Mouse (Mus musculus) heart, embryonic 11.5 days (tissue): Measurements from ENCODE around the gene Xrcc2. TPM values are rescaled to one million over a fixed set of nuclear protein-coding genes. Genes with fewer than 3 reads are reported as not detected.

Source experiments
- ATAC-seq: fragments of 200-750 bp; cut with Nextera tagmentation; replicated peaks from 2 replicates; pipeline ENCODE4 v1.8.0; 2017; ENCODE audit warnings: moderate library complexity; ENCODE audit not compliant: insufficient number of reproducible peaks, low FRiP score, low TSS enrichment
- H3K27ac ChIP-seq: fragments of 300-500 bp; sonication (generic); 2 replicates; pipeline ENCODE4 v1.5.1; 2014; ENCODE audit warnings: mild to moderate bottlenecking, low read depth, low read length
- H3K27me3 ChIP-seq: fragments of 300-500 bp; sonication (generic); 2 replicates; pipeline ENCODE4 v1.6.1; 2014; ENCODE audit warnings: mild to moderate bottlenecking, low read length, mixed read lengths; ENCODE audit not compliant: control insufficient read depth, insufficient read depth
- H3K36me3 ChIP-seq: fragments of 300-500 bp; sonication (generic); 2 replicates; pipeline ENCODE4 v1.6.1; 2014; ENCODE audit warnings: mild to moderate bottlenecking, low read length, moderate library complexity, mixed read lengths; ENCODE audit not compliant: control insufficient read depth, insufficient read depth
- H3K4me1 ChIP-seq: fragments of 300-500 bp; sonication (generic); 2 replicates; pipeline ENCODE4 v1.6.1; 2014; ENCODE audit warnings: low read length; ENCODE audit not compliant: control insufficient read depth, insufficient read depth
- H3K4me2 ChIP-seq: fragments of 300-500 bp; sonication (generic); 2 replicates; pipeline ENCODE4 v1.6.1; 2014; ENCODE audit warnings: mild to moderate bottlenecking, moderate library complexity
- H3K4me3 ChIP-seq: fragments of 300-500 bp; sonication (generic); 2 replicates; pipeline ENCODE4 v1.5.1; 2014; ENCODE audit warnings: low read depth, low read length
- H3K9ac ChIP-seq: fragments of 300-500 bp; sonication (generic); 2 replicates; pipeline ENCODE4 v1.6.1; 2014; ENCODE audit warnings: mild to moderate bottlenecking, low read depth, low read length, moderate library complexity
- H3K9me3 ChIP-seq: fragments of 300-500 bp; sonication (generic); replicated peaks from 2 replicates; pipeline ENCODE4 v1.6.1; 2016; ENCODE audit warnings: low read length; ENCODE audit not compliant: control insufficient read depth
- WGBS: fragments of 180-500 bp; shearing (Covaris S2); extraction: QIAGEN DNeasy Blood & Tissue Kit; methylation state at CpG from one replicate; pipeline ENCODE4 v1.1.7; 2014; ENCODE audit not compliant: insufficient replicate concordance; 5-methylcytosine and 5-hydroxymethylcytosine counted together
- polyA plus RNA-seq: library from polyadenylated mRNA; unstranded; fragments of >200 nt; fragmentation: Nextera tagmentation; extraction: Ambion mirVana; gene quantifications from 2 replicates; pipeline ENCODE4 v1.2.1, GENCODE M21; 2014

Xrcc2 gene
- polyA plus RNA-seq, 1 experiment from 2014 or later = 11.1 TPM

DNA sequence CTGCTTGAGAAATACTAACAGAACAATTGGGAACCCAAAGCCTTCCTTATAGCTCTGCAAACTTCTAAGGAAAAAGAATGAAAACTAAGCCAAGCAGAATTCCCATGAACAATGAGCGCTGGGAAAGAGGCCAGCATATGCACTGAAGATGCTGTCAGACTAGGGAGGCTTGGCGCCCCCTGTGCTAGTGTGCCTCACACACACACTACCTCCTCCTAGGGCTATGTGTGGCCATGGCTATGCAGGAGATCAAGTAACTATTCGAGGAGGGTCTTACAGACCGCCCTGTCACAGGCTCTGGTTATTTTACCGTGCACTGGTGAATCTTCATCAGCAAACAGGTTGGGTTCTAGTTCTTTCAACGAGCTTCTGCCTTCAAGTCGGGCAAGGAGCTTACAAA lies 7.7 kb downstream of the Xrcc2 start:
- Histone ChIP-seq H3K4me1 (0 out of 2 replicates have a peak, but pooled peaks cover 3% of the 10 kb centered on the region), H3K36me3 (peaks cover 5% of the 10 kb centered on the region; the same call in 1 of the 2 replicates), H3K9ac (no peak overlapping the region), H3K9me3 (no peaks in the 10 kb centered on the region), H3K4me2 (no peak overlapping the region), H3K4me3 (no peak overlapping the region), H3K27me3 (no peaks in the 10 kb centered on the region), H3K27ac (no peak overlapping the region)
- WGBS = 86% methylated on average over 7 of the region's 7 CpGs
- ATAC-seq = no peak

DNA sequence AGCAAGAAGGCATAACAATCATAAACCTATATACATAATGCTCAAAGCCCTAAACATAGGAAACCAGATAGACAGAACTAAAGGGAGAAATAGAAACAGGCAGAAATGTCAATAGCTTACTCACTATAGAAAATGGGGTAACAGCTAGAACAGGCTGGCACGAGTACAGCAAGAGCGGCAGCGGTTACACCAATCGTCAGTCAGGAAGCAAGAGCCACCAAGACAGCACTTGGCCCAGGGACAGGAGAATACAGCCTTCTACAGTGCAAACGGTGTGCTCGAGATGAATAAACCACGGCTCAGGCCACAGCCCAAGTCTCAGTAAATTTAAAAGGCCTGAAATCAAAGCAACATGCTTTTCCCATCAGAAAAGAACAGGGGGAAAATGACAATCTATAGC lies 9.4 kb downstream of the Xrcc2 start:
- ATAC-seq = no peak
- Histone ChIP-seq H3K9ac (no peak overlapping the region), H3K27me3 (no peaks in the 10 kb centered on the region), H3K4me2 (no peak overlapping the region), H3K36me3 (peaks cover 8% of the 10 kb centered on the region; the same call in 1 of the 2 replicates), H3K27ac (no peak overlapping the region), H3K9me3 (no peaks in the 10 kb centered on the region), H3K4me3 (no peak overlapping the region), H3K4me1 (0 out of 2 replicates have a peak, but pooled peaks cover 3% of the 10 kb centered on the region)
- 86% methylated on average over 7 of the region's 7 CpGs for WGBS

DNA sequence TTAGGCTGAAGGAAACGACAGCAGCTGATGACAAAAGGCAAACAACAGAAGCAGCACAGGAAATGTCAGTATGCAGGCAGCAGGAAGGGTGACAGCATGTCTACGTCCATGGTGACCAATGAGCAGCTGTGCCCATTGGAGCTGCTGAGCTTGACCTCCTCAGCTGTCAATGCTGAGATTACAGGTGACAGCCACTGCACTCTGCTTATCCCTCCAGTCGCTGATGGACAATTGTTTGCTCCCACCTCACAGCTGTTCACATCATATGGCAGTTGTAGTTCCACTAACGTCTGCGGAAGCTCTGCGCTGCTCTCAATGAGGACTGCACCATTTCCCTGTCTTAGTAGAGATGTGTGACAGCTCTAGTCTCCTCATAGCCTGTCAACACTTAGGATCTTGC lies 9.8 kb downstream of the Xrcc2 start:
- no peak for ATAC-seq
- 0 out of 2 replicates have a peak, but pooled peaks cover 3% of the 10 kb centered on the region for H3K4me1 ChIP-seq
- H3K27me3 ChIP-seq = no peaks in the 10 kb centered on the region
- H3K36me3 ChIP-seq = peaks cover 10% of the 10 kb centered on the region; the same call in 1 of the 2 replicates
- no peak overlapping the region for H3K4me3 ChIP-seq
- no peak overlapping the region for H3K9ac ChIP-seq
- 61% methylated on average over 6 of the region's 6 CpGs for WGBS
- no peak overlapping the region for H3K27ac ChIP-seq
- no peaks in the 10 kb centered on the region for H3K9me3 ChIP-seq
- H3K4me2 ChIP-seq = no peak overlapping the region

DNA sequence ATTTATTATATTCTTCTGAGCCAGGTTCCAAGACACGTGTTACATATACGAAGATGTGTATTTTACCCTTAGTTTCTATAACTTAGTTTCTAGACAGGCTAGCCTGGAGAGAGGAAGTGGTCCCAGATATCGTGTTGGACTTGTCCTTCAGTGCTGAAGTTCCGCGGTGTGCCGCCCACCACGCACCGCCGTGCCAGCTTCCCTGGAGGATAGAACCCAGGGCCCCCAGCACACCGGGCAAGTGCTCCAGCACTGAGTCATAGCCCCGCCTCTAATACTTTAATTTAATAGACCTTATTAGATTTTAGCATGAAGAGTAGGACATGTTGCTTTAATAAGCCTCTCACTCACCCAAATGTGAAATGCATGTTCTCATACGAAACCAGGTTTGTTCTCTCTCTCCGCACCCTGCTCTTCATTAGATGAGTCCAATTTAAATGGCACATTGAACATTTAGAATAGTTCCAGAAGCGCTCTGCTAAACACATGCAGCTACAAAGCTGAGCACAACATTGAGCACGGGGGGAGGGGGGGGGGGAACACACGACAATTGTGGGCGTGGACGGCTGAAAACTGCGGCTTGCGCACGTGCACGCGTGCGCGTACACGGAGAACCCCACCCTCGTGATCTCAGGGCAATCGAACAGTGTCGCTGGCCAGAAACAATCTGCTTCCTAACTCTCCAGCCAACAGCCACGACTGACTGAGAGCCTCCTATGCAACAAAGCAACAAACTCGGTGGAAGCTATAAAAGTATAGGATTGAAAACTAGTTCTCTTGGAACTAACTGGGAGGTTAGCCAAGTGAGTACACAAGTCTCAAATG lies 33.7 kb downstream of the Xrcc2 start:
- WGBS = 85% methylated on average over 31 of the region's 31 CpGs
- no peaks in the 10 kb centered on the region for H3K36me3 ChIP-seq
- H3K27ac ChIP-seq = no peak overlapping the region
- no peak overlapping the region for H3K9ac ChIP-seq
- no peaks in the 10 kb centered on the region for H3K9me3 ChIP-seq
- no peak overlapping the region for H3K4me2 ChIP-seq
- H3K4me1 ChIP-seq = no peaks in the 10 kb centered on the region
- ATAC-seq = no peak
- H3K27me3 ChIP-seq = no peaks in the 10 kb centered on the region
- no peak overlapping the region for H3K4me3 ChIP-seq

DNA sequence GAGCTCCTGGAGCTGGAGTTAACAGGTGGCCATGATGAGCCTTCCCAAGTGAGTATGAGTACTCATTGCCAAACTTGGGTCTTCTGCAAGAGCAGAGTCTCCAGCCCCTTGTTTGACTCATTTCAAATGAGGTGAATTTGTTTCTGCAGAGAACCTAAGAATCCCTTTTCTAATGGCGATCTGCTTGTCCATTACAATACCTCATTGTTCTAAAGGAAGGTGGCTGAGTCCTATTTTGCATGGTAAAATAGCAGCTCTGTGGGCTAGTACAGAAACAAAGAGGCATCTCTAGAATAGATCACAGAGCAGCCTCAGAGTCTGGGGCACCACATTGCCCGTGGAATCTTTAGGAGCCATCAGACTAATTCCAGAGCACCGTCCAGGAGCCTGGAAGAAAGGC lies 34.6 kb downstream of the Xrcc2 start:
- Histone ChIP-seq H3K9me3 (no peaks in the 10 kb centered on the region), H3K36me3 (no peaks in the 10 kb centered on the region), H3K4me3 (no peak overlapping the region), H3K9ac (no peak overlapping the region), H3K27me3 (no peaks in the 10 kb centered on the region), H3K4me2 (no peak overlapping the region), H3K27ac (no peak overlapping the region), H3K4me1 (no peaks in the 10 kb centered on the region)
- no peak for ATAC-seq
- WGBS = 78% methylated on average over 3 of the region's 3 CpGs

DNA sequence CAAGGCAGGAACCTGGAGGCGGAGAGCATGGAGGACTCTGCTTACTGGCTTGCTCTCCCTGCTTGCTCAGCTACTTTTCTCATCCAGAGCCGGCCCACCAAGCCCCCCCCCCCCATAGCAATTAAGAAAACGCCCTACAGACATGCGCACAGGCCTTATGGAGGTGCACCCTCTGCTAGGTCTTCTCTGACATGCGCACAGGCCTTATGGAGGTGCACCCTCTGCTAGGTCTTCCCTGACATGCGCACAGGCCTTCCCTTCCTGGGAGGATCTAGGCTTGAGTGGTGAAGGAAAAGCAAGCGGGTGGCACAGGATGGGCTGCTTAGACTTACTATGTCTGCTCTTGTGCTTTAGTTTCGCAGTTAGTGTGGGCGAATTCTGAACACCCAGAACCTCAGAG lies 37.3 kb downstream of the Xrcc2 start:
- Histone ChIP-seq H3K9me3 (no peaks in the 10 kb centered on the region), H3K4me2 (no peak overlapping the region), H3K36me3 (no peaks in the 10 kb centered on the region), H3K9ac (no peak overlapping the region), H3K4me1 (no peaks in the 10 kb centered on the region), H3K4me3 (no peak overlapping the region), H3K27ac (no peak overlapping the region), H3K27me3 (no peaks in the 10 kb centered on the region)
- ATAC-seq = no peak
- WGBS = 83% methylated on average over 9 of the region's 9 CpGs

DNA sequence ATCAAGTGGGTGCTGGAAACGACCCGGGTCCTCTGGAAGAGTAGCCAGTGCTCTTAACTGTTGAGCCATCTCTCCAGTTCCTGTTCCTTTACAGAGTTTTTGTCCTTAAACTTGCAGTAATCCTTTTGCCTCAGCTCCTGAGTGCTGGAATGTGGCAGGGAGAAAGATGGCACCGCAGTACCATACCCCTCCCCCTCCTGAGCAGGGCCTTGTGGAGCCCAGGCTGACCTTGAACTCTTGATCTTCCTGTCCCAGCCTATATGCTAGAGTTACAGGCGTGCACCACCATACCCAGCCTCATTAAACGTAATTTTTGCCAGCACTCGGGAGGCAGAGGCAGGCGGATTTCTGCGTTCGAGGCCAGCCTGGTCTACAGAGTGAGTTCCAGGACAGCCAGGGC lies 38.9 kb downstream of the Xrcc2 start:
- WGBS = 80% methylated on average over 9 of the region's 9 CpGs
- Histone ChIP-seq H3K27ac (no peak overlapping the region), H3K9ac (no peak overlapping the region)

DNA sequence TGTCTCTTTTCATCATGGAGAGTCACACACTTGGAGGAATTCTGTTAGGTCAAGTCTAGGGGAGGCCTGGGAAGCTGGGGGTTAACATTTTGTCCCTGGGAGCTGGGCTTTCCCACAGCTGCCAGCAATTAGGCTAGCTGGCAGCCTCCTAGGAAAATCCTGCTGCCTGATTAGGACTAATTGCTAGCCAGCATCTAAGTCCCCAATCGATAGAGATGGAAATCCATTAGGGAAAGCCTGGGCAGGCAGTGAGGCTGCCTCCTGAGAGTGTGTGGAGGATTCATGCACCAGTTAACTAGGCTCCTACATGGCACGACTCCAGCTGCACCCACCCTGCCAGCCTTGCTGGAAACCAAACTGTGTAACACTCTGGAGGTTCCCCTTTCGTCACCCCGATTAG lies 39.5 kb downstream of the Xrcc2 start:
- Histone ChIP-seq H3K4me1 (no peaks in the 10 kb centered on the region), H3K9me3 (no peaks in the 10 kb centered on the region), H3K27ac (no peak overlapping the region), H3K9ac (no peak overlapping the region), H3K27me3 (no peaks in the 10 kb centered on the region), H3K36me3 (no peaks in the 10 kb centered on the region), H3K4me3 (no peak overlapping the region), H3K4me2 (no peak overlapping the region)
- no peak for ATAC-seq
- 64% methylated on average over 4 of the region's 4 CpGs for WGBS

More for the DNA sequence above, 38.9 kb downstream of the Xrcc2 start:
- no peak for ATAC-seq
- Histone ChIP-seq H3K36me3 (no peaks in the 10 kb centered on the region), H3K27me3 (no peaks in the 10 kb centered on the region), H3K9me3 (no peaks in the 10 kb centered on the region), H3K4me2 (no peak overlapping the region), H3K4me3 (no peak overlapping the region), H3K4me1 (no peaks in the 10 kb centered on the region)

DNA sequence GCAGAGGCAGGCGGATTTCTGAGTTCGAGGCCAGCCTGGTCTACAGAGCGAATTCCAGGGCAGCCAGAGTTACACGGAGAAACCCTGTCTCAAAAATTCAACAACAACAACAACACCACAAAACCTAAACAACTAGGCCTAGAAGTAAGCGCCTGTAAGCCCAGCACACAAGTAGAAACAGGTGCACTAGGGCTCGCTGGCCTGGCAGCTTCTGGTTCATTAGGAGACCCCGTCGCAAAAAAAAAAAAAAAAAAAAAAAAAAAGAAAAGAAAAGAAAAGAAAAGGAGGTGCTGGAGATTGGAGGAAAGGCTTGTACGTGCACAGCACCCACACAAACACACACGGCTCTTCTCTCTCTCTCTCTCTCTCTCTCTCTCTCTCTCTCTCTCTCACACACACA lies 40.1 kb downstream of the Xrcc2 start:
- no peak overlapping the region for H3K27ac ChIP-seq
- ATAC-seq = no peak
- 91% methylated on average over 8 of the region's 10 CpGs for WGBS
- H3K27me3 ChIP-seq = no peaks in the 10 kb centered on the region
- H3K36me3 ChIP-seq = no peaks in the 10 kb centered on the region
- no peak overlapping the region for H3K4me3 ChIP-seq
- no peaks in the 10 kb centered on the region for H3K9me3 ChIP-seq
- H3K4me1 ChIP-seq = no peaks in the 10 kb centered on the region
- no peak overlapping the region for H3K4me2 ChIP-seq
- H3K9ac ChIP-seq = no peak overlapping the region
